In genomic region chr14:73441206-73441950, GRCm38 (mm10) we compare ENCODE assay signal across 7 mouse cellular contexts. TPM values are rescaled to one million over a fixed set of nuclear protein-coding genes. Genes with fewer than 3 reads are reported as not detected.
DNase-seq lines count a peak whose midpoint lies in the region; ATAC-seq and TF ChIP-seq lines count a peak whose summit lies in the region.
"Not testable (repeated sequence)": the region's sequence is repeated elsewhere in the genome, so short reads cannot be mapped to it uniquely, and the experiment has no call there.

No protein-coding gene starts in this region.

- H3K4me2 ChIP-seq in CH12.LX (ENCODE audit: insufficient read depth, low read depth, poor library complexity, severe bottlenecking), result not testable (repeated sequence)

- peak; percentile 52 for DNase-seq in 3T3-L1 (ENCODE audit: low read depth, low spot score)
- DNase-seq in CH12.LX (ENCODE audit: extremely low read depth), result peak; percentile 38
- peak; percentile 8 for DNase-seq in splenic B cell, adult 2 months (ENCODE audit: low read depth, low spot score)

- WGBS in macrophage (ENCODE audit: missing documents), result 7% methylated on average over 1 of the region's 1 CpGs

- not testable (repeated sequence) for TF ChIP-seq POLR2A in CH12.LX (IDR thresholded peaks at IDR 0.05; ENCODE audit: low read depth, low read length); bone marrow macrophage, adult 2 months (IDR thresholded peaks at IDR 0.05; ENCODE audit: borderline replicate concordance, low read depth, low read length); embryonic fibroblast, embryonic 13.5 days (IDR thresholded peaks at IDR 0.05; ENCODE audit: low read depth, low read length)

- TF ChIP-seq CTCF in CH12.LX (conservative IDR thresholded peaks at IDR 0.05 in 1 of 2, IDR thresholded peaks at IDR 0.05 in 1 of 2; ENCODE audit: low read depth in 2 of 2, low read length in 2 of 2); bone marrow macrophage, adult 2 months (IDR thresholded peaks at IDR 0.05; ENCODE audit: low read depth, low read length); embryonic fibroblast, embryonic 13.5 days (IDR thresholded peaks at IDR 0.05; ENCODE audit: borderline replicate concordance, insufficient read depth, low read length): not testable (repeated sequence)

- H3K9ac ChIP-seq in CH12.LX (ENCODE audit: insufficient read depth, low read depth), result not testable (repeated sequence)

- not testable (repeated sequence) for H3K79me2 ChIP-seq in CH12.LX (replicated peaks; ENCODE audit: control insufficient read depth, extremely low read depth, insufficient read depth, poor library complexity, severe bottlenecking); macrophage (ENCODE audit: inconsistent target)

- peak; percentile 57; the same call in 1 of the 2 replicates for ATAC-seq in monocyte, adult 5-6 weeks (replicated peaks; ENCODE audit: insufficient number of reproducible peaks, low FRiP score, low TSS enrichment, poor library complexity, severe bottlenecking)

- H3K36me3 ChIP-seq in CH12.LX (replicated peaks in 1 of 2; ENCODE audit: control insufficient read depth in 1 of 2, insufficient read depth in 1 of 2, low read length in 1 of 2); macrophage (ENCODE audit: inconsistent target); splenic B cell, adult 2 months (ENCODE audit: control insufficient read depth, insufficient read depth, low read length, poor library complexity, severe bottlenecking): not testable (repeated sequence)

- not testable (repeated sequence) for H3K9me3 ChIP-seq in CH12.LX (replicated peaks; ENCODE audit: low read length)

- peaks cover 31 to 68% of the 10 kb centered on the region in 2 experiments for H3K4me1 ChIP-seq in CH12.LX (ENCODE audit: control insufficient read depth in 1 of 2, insufficient read depth in 2 of 2)
- peaks cover 45% of the 10 kb centered on the region for H3K4me1 ChIP-seq in bone marrow macrophage, adult 2 months (ENCODE audit: control insufficient read depth, insufficient read depth, low read length)
- H3K4me1 ChIP-seq in embryonic fibroblast, embryonic 13.5 days (ENCODE audit: control insufficient read depth, insufficient read depth, low read length), result peaks cover 10% of the 10 kb centered on the region; the same call in 1 of the 2 replicates

- dilution Hi-C loops in CH12.LX (cut with MboI; ENCODE audit: extremely low pct_ligation_motif_present, extremely low pct_unique_long_range_greater_than_20kb, low sequenced_read_pairs), result not testable (repeated sequence)

- H3K4me3 ChIP-seq in CH12.LX (replicated peaks in 1 of 3; ENCODE audit: low read depth in 2 of 3, low read length in 2 of 3, poor library complexity in 1 of 3); bone marrow macrophage, adult 2 months (ENCODE audit: insufficient read depth, low read length); embryonic fibroblast, embryonic 13.5 days (ENCODE audit: insufficient read depth, low read length); macrophage (ENCODE audit: inconsistent target): not testable (repeated sequence)

- H3K27me3 ChIP-seq in CH12.LX (replicated peaks); splenic B cell, adult 2 months (ENCODE audit: control insufficient read depth, insufficient read depth, low read length, poor library complexity, severe bottlenecking): not testable (repeated sequence)

- not testable (repeated sequence) for TF ChIP-seq RAD21 in CH12.LX (IDR thresholded peaks at IDR 0.05; ENCODE audit: low read depth, low read length)

- in situ Hi-C loops in CH12.LX (cut with MboI; ENCODE audit: low pct_ligation_motif_present, low pct_unique_long_range_greater_than_20kb, low sequenced_read_pairs), result loop anchor here (25.0 kb wide), 1 partner anchor 329 kb away; the partner anchor contains the start of gene Rcbtb2

- peak overlapping the region; percentile 28; the same call in 1 of the 2 replicates for H3K27ac ChIP-seq in CH12.LX (ENCODE audit: insufficient read depth, low read depth)
- H3K27ac ChIP-seq in bone marrow macrophage, adult 2 months (ENCODE audit: insufficient read depth, low read depth, low read length), result peak overlapping the region; percentile 91
- H3K27ac ChIP-seq in embryonic fibroblast, embryonic 13.5 days (ENCODE audit: insufficient read depth, low read length), result peak overlapping the region; percentile 81
- peak overlapping the region; percentile 92 for H3K27ac ChIP-seq in macrophage

- not testable (repeated sequence) for TF ChIP-seq EP300 in CH12.LX (IDR thresholded peaks at IDR 0.05; ENCODE audit: low read length)

RNA-seq across cellular contexts. Expression of gene Itm2b, which starts 56.3 kb away (rescaled TPM):
- total RNA-seq in CH12.LX (2012; rRNA removed) (191 and 305 TPM in 2 replicates), CH12.LX (2014; rRNA removed) (190 and 212 TPM in 2 replicates)
- polyA plus RNA-seq in CH12.LX (2012; ENCODE audit: insufficient read length, low read depth) (234 and 254 TPM in 2 replicates), macrophage (2018) (3,192 to 6,999 TPM (median 6,128 TPM) in 3 replicates)
- polyA plus RNA-seq in bone marrow macrophage, adult 2 months (2012; ENCODE audit: insufficient read depth, insufficient read length, missing spikeins), result 6,453 and 6,469 TPM in 2 replicates
- polyA plus RNA-seq in embryonic fibroblast, embryonic 13.5 days (2011; ENCODE audit: insufficient read length, low read depth, missing spikeins), result 570 and 658 TPM in 2 replicates
- 100 to 1,000 TPM in 25 of 26 experiments, 10 to 100 TPM in 1; 99.9 to 715 (median 297) TPM for total RNA-seq in macrophage (2018; cell fraction: chromatin; rRNA removed)
- 1,000 to 10,000 TPM; 2,781 to 4,191 (median 3,475) TPM for total RNA-seq in macrophage (2018; cell fraction: cytosol; rRNA removed)
- 1,000 to 10,000 TPM in 24 of 26 experiments, 100 to 1,000 TPM in 2; 559 to 2,630 (median 1,649) TPM for total RNA-seq in macrophage (2018; cell fraction: nucleus; rRNA removed)
- total RNA-seq in monocyte, adult 5-6 weeks (2017), result 1,022 to 1,179 TPM (median 1,153 TPM) in 3 replicates

Comparison
In these comparisons a context has a peak if more than half of its experiments do, and no peak if none do; other contexts are left out.
1. H3K27ac ChIP-seq: peak in every context shown above with its lines; median percentile 92 in macrophage; 91 in bone marrow macrophage, adult 2 months; 81 in embryonic fibroblast, embryonic 13.5 days; 28 in CH12.LX.